8 mouse cellular contexts compared by ENCODE assay signal in genomic region chr14:25585545-25586301, GRCm38 (mm10).
A peak's percentile ranks its signal among the peaks of the same experiment; 100 is the strongest.
DNase-seq lines count a peak whose midpoint lies in the region; ATAC-seq and TF ChIP-seq lines count a peak whose summit lies in the region.

No protein-coding gene starts in this region.

- no peaks in the 10 kb centered on the region for H3K27me3 ChIP-seq in lung, embryonic 14.5 days (ENCODE audit: insufficient read depth, low read length)
- H3K27me3 ChIP-seq in heart, embryonic 16.5 days (ENCODE audit: control insufficient read depth, insufficient read depth, low read length) = no peaks in the 10 kb centered on the region

- peak overlapping the region; percentile 91 for H3K27ac ChIP-seq in lung, embryonic 14.5 days (ENCODE audit: low read depth)
- peak overlapping the region; percentile 97 for H3K27ac ChIP-seq in heart, embryonic 16.5 days (ENCODE audit: low read length)
- peak overlapping the region; percentile 76 for H3K27ac ChIP-seq in olfactory bulb, adult 2 months (ENCODE audit: insufficient read depth, low read depth, low read length)

- no peak overlapping the region for H3K4me2 ChIP-seq in lung, embryonic 14.5 days
- H3K4me2 ChIP-seq in heart, embryonic 16.5 days (ENCODE audit: low read depth, low read length) = peak overlapping the region; percentile 45

- no peaks in the 10 kb centered on the region for H3K9me3 ChIP-seq in lung, embryonic 14.5 days (ENCODE audit: low read depth, low read length)
- no peaks in the 10 kb centered on the region for H3K9me3 ChIP-seq in heart, embryonic 16.5 days (replicated peaks; ENCODE audit: control insufficient read depth, low read length)

- peaks cover 45% of the 10 kb centered on the region for H3K36me3 ChIP-seq in lung, embryonic 14.5 days (ENCODE audit: insufficient read depth)
- peaks cover 18% of the 10 kb centered on the region for H3K36me3 ChIP-seq in heart, embryonic 16.5 days (ENCODE audit: control insufficient read depth, insufficient read depth)

- TF ChIP-seq POLR2A in olfactory bulb, adult 2 months (IDR thresholded peaks at IDR 0.05; ENCODE audit: insufficient read depth, low read depth, low read length) = no peak

- peak; percentile 66 for ATAC-seq in lung, embryonic 14.5 days (ENCODE audit: insufficient read depth)
- peak; percentile 65 for ATAC-seq in heart, embryonic 16.5 days (replicated peaks; ENCODE audit: extremely low read depth, insufficient read depth, low FRiP score)
- ATAC-seq in granulocyte monocyte progenitor cell, adult 5-6 weeks (replicated peaks; ENCODE audit: poor library complexity, severe bottlenecking) = no peak

- H3K4me1 ChIP-seq in lung, embryonic 14.5 days (ENCODE audit: insufficient read depth) = peaks cover 25% of the 10 kb centered on the region
- peaks cover 56% of the 10 kb centered on the region for H3K4me1 ChIP-seq in heart, embryonic 16.5 days (ENCODE audit: control insufficient read depth, insufficient read depth, low read length)
- H3K4me1 ChIP-seq in olfactory bulb, adult 2 months (ENCODE audit: control insufficient read depth, insufficient read depth, low read length) = peaks cover 55% of the 10 kb centered on the region

- no peak for TF ChIP-seq CTCF in lung, embryonic 14.5 days (IDR thresholded peaks at IDR 0.05; ENCODE audit: low read depth)
- no peak for TF ChIP-seq CTCF in olfactory bulb, adult 2 months (IDR thresholded peaks at IDR 0.05; ENCODE audit: insufficient read depth, low read depth, low read length)

- WGBS in lung, embryonic 14.5 days = 27% methylated on average over 21 of the region's 21 CpGs
- WGBS in heart, embryonic 16.5 days = 25% methylated on average over 21 of the region's 21 CpGs
- WGBS in olfactory bulb, adult 2 months = 22% methylated on average over 21 of the region's 21 CpGs

- peak overlapping the region; percentile 4 for H3K9ac ChIP-seq in lung, embryonic 14.5 days
- H3K9ac ChIP-seq in heart, embryonic 16.5 days (ENCODE audit: low read length) = peak overlapping the region; percentile 74

- H3K4me3 ChIP-seq in lung, embryonic 14.5 days (ENCODE audit: low read depth, low read length) = no peak overlapping the region
- H3K4me3 ChIP-seq in heart, embryonic 16.5 days (ENCODE audit: low read length) = no peak overlapping the region
- H3K4me3 ChIP-seq in olfactory bulb, adult 2 months (ENCODE audit: insufficient read depth, low read depth, low read length) = no peak overlapping the region

- intact Hi-C loops in left cerebral cortex, postnatal 36 days (cut with DNase I) = no loop called here

- peak; percentile 79 for DNase-seq in lung, embryonic 14.5 days
- no peak for DNase-seq in lung, postnatal 4 days
- peak; percentile 71 for DNase-seq in embryo, embryonic 11.5 days (ENCODE audit: low read depth, low spot score)
- peak; percentile 64 to 74 for DNase-seq in left cerebral cortex, postnatal 36 days (ENCODE audit: low spot score in 2 of 2)
- DNase-seq in kidney, postnatal 36 days = no peak

Comparison
In these comparisons a context has a peak if more than half of its experiments do, and no peak if none do; other contexts are left out.
1. DNase-seq: peak in lung, embryonic 14.5 days (single experiment), embryo, embryonic 11.5 days (single experiment) and left cerebral cortex, postnatal 36 days (2 of 2); none in lung, postnatal 4 days (0 of 2) and kidney, postnatal 36 days (0 of 2).
2. Peak in every context shown above with its lines, with median percentiles within 50 percentile points of each other: H3K27ac ChIP-seq.